Mouse (Mus musculus): ENCODE results near the gene Cr1l.

Gene Cr1l

DNA sequence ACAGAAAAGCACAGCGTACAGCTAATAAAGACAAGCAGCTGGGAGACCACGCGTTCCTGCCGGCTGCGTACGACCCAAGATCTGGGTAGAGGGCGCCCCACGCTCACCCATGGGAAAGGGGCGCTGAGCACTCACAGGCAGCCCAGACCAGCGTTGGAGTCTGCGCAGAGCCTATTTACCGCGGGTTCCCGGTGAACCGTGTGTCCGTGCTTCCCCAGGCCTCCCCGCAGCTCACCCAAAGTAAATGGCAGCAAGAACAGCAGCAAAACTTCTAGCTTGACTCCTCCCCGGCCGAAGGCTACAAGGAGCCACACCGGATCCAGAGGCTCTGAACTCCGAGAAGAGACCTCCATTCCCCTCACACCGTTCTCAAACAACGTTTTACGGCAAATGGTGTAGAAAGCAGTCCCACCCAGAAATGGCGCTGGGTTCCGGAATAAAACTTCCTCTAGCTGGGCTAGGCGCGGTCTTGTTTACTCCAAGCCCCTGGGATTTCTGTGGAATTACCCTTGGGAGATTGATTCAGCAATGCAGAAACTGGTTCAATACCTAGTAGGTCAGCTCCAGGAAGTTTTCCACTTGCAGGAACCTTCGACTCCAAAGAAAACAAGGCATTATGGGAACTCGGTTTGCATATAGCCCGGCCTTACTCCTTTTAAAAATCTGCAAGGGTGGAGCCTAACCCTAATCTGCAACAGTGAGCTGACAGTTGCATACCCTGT is at the start of gene Cr1l:
Cr1l (minus strand) TSS at position 634 of the 722 bp plus-strand sequence.
- in situ Hi-C loops (cut with MboI, MseI): no loop called here

DNA sequence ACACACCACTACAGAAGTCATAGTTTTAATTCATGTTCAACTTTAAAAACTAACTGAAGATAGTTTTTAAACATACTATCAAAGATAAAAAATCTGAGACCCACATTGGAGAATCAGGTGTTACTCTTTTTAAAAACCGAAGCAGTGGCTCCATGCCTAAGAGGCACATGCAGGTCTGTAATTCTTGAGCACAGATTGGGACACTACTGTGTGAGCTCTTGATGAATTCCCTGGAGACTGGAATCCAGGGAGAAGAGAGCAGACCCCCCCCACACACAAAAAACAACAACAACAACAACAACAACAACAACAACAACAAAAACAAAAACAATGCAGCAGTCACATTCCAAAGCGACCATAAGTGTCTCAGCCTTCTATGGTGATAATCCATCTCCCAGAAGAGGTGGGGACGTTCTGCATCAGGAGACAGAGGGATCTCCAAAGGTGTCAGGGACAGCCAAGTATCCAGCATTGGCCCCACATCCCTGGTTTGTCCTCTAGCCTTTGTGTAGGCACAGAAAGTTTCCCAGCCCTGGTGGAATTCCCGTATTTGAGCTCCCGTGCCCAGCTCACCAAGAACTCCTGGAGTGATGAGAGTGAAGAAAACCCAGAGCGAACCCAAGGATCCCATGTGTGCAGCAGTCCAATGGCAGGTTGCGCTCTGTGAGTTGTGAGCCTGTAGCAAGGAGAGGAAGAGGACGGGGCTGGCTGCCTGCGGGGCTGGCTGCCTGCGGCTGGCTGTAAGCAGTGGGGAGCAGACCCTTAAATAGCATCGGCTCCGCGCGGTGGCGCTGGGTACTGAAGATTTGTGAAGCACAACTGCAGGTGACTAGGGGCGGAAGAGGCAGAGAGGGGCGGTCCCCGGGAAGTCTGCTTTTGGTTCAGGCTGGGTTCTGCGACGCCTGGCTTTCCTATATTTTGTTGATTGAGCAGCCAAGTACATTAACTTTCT is 44.9 kb upstream of the Cr1l start, which contains the start of gene Cr2:
Cr2 (minus strand) TSS at position 737 of the 952 bp plus-strand sequence.
- in situ Hi-C loops (cut with MboI, MseI): no loop called here

DNA sequence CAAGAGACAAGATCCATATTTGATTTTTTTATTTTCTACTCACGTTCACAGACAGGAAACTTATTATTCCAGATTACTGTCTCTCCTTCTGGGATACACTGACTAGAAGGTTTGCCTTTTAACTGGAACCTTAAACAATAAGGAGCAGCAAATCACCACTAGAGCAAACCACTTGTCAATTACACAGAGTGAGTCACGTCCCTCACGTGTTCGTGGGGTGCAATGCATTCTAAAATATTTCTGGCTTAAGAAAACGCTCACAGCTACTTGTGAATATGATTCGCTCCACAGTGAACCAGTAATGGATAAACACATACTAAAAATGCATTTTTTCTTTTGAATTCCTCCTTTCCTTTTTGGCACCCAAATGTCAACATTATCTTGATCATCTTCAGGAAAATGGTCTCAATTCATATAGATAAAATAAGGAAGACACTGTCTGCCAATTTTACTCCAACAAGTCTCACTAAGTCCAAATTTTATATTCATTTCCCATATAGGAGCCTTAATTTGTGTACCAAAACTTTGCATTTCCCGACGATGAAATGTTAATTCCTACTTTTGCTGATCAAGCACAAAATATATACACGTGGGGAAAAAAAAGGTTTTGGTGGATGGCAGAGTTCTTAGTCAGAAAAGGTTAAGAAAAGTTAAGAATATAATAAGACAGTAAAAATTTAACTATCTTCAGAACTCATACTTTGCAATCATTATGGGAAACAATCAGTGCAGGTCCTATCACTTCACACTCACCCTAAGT is 33.8 kb upstream of the Cr1l start:
- in situ Hi-C loops (cut with MboI, MseI): no loop called here

DNA sequence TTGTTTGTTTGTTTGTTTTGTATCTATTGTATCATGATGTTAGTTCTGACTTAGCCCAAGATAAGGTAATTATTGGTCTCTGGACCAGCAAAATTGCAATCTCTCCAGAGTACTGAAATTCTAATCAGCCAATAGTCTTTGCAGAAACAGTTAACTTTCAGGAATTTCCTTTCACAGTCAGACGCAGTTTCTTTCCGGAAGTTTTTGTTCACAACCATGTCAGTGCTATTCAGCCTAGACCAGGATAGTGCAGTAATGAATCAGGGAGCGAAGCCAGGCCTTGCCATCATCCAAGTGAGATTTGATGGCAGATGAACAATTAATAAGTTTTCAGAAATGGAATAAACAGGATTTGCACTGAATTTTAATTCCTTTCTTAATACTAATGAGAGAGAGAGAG is 684 bp upstream of the Cr1l start:
- in situ Hi-C loops (cut with MboI, MseI): no loop called here

DNA sequence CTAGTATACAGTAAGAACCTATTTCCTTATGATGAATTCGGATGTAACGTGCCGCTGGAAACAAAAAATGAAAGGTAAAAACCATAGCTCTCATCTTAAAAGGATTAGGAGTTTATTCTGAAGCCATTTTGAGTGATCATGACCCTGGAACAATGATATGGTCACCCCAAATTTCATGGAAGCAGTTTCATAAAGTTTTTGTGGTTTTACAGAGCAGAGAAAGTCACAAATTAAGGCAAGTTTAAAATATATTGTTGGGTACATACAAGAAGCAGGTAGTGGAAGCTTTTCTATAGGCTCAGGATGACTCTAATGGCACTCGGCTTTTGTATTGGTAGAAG is 259 bp upstream of the Cr1l start:
- in situ Hi-C loops (cut with MboI, MseI): no loop called here

DNA sequence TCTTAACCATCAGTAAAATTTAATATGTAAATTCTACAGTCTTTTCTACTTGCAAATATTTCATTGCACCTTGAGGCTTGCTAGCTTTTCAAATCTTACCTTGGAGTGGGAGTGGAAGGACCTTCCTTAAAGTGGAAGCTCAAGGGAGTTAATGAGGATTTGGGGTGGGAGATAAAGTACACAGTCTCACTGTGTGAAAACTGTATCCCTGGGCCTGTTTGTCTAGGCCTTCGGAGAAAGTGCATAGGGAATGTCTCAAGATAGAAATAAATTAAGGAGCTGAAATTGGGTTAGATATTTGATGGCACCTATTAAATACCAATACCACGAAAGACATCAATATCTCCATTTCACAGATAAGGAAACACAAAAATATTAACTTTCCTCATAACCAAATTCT is 907 bp downstream of the Cr1l start:
- in situ Hi-C loops (cut with MboI, MseI): no loop called here

DNA sequence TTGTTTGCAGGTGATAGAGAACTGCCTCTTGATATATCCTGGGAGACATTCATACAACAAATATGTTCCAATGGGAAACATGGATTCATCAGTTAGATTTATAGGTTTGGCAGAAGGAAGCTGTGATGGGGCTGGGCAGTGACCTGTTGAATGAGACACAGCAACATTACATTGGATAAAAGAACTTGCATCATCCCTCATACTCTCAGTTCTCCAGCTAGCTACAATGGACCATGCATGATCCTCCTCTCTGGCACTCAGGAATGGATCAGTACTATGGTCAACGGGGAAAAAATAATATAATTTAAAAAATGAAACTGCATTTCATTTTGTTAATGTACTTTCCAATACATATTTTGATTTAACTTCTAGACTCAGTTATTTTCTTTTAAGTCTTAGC is 1.5 kb downstream of the Cr1l start:
- in situ Hi-C loops (cut with MboI, MseI): loop anchor here in 1 of 2 experiments (10.0 kb wide), 1 partner anchor 155 kb away; no protein-coding TSS in a partner anchor

DNA sequence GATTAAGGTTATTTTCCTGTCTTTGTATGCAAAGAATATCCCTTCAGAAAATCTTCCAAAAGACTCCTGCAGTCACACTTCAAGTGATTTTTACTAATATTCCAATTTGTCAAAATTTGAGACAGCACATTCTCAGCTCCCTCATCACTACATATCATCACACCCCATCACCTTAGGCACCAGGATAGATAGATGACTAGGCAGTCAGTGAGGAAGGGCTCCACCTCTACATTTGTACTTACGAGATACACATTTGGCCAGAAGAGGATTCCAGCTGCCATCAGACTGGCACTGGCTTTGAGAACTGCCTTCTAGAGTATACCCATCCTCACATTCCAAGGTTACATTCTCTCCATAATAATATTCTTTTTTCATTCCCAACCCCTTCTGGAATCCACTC is 17.0 kb downstream of the Cr1l start:
- in situ Hi-C loops (cut with MboI, MseI): no loop called here

DNA sequence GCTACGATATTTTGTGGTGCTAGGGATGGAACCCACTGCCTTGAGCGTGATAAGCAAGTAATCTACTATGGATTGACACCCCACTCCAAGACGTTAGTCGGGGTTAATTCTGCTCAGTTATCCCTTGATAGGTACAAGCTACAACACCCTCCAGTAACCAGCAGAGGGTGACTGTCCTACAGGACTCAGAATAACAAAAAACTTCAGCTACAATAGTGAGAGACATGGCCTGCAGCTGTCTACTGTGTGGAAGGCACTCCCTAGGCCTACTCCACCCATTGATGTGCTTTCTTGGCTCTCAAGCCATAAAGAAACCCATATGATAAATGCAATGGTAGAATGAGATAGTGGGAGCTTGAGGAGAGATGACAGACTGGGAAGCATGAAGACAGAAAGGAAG is 17.8 kb downstream of the Cr1l start:
- in situ Hi-C loops (cut with MboI, MseI): no loop called here

DNA sequence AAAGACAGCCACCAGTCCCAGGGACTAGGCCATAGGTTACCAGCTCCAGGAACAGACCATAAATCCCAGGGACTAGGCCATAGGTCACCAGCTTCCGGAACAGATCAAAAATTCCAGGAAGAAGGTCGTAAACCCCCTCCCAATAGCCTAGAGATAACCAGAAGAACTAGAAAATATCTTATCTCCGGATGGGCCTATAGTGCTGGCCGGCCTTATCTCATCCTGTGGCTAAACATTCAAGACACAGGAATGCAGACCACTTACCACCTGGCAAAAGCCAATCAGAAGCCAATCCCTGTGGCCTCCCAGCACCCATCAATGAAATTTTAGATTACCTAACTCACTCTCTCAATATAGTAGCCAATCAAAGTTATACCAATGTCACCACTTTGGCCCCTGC is 30.7 kb downstream of the Cr1l start:
- in situ Hi-C loops (cut with MboI, MseI): no loop called here

DNA sequence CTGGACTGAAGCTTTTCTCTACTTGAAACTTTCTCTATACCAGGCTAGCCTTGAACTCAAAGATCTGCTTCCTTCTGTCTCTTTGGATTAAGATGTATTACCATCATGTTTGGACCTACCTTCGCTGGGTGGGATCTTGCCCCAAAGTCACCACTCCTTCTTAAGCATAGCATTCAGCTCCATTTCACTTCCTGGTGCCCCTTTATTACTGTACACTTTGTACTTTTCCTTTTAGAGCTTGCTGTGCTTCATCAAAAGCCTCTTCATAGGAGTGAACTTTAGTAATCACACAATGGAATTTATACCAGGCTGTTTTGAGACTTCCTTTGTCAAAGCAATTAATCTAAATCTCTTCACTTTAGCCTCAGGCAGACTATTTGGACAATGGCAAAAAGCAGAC is 33.4 kb downstream of the Cr1l start:
- in situ Hi-C loops (cut with MboI, MseI): no loop called here

DNA sequence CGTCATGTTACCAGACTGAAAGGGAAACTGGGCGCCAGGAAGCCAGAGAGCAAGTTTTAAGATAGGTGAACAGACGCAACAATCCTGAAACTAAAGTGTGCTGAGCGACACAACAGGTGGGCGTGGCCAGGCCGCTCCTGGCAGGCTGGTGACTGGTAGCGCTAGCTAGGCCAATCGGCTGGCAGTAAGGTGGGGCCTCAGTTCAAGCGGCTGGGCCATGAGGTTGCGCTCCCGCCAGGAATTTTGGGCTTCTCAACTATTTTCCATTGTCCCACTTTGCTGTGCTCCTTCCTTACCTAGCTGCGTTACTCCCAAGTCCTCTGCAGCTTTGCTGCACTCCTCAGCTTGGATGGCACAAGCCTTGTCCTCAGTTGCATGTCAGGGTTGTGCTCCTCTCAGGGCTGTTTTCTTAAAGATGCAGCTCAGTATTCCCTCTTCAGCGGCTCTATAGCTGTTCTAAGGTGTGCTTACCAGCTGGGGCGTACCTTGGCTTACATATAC is 39.1 kb downstream of the Cr1l start, which contains the start of gene Cd46:
Cd46 (minus strand) TSS at position 30 of the 501 bp plus-strand sequence.
- in situ Hi-C loops (cut with MboI, MseI): no loop called here

DNA sequence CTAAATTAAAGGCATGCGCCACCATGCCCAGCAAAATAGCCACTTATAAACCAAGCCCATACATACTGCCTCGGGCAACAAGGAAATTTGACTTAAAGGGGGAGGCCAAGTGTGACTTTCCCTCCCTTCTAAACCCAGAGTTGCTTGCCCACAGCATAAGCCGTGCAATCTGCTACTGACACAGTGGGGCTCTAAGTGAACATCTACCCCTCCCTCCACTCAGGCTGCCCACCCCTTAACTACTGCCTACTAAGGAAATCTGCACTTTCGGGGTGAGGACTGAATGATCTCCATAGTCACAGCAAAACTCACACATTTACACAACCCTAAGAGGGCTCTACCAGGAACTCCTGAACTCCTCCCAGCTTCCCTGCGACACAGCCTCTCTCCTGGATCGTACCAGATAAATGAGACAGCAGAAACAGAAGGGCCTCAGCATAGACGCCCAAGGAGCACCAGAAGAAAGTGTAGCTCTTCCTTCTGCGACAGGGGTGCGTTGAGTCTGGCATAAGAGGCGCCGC is 39.6 kb downstream of the Cr1l start:
- in situ Hi-C loops (cut with MboI, MseI): no loop called here

DNA sequence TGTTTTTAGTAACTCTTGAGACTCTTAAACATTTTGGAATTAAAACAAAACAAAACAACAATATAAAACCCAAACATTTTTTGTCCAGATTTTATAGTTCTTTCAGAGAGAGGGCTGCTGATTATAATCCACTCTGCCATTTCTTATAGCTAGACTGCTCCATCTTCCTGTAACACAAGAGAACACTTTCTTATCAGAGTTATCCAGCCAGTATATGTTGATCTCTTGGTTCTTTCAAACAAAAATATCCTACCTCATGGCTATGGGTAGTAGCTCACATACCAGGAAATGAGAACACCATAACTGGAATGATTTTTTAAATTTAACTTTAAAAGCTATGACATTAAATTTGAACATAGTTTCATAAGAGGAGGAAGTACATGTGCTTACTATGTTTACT is 49.2 kb downstream of the Cr1l start:
- in situ Hi-C loops (cut with MboI, MseI): no loop called here

All from T-helper 17 cell (primary cell).